Mouse (Mus musculus): ENCODE results near the gene Hist1h2bf. TPM values are rescaled to one million over a fixed set of nuclear protein-coding genes. Genes with fewer than 3 reads are reported as not detected.

Hist1h2bf gene
- polyA plus RNA-seq, 1 experiment from 2014 or later, result 4.1 TPM

DNA sequence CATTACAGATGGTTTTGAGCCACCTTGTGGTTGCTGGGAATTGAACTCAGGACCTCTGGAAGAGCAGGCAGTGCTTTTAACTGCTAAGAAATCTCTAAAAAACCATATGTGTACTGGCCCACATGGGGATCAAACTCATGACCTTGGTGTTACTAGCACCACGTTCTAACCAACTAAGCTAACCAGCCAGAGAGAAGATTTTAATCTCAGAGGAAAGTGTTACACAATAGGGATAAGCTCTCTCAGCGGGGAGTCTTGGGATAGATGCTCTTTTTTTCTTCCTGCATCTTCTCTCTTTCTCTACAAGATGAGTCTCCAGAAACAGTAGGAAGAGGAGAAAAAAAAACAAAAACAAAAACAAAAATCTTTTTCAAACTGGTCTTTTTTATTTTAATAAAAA, 36.4 kb upstream of the Hist1h2bf start:
- H3K4me2 ChIP-seq (ENCODE audit: low read depth, low read length), result no peak overlapping the region
- H3K27me3 ChIP-seq (replicated peaks; ENCODE audit: control insufficient read depth, insufficient read depth, low read length), result no peaks in the 10 kb centered on the region
- H3K27ac ChIP-seq (replicated peaks; ENCODE audit: low read depth, low read length), result no peak overlapping the region
- ATAC-seq (ENCODE audit: low read depth) (no peak), DNase-seq (ENCODE audit: low spot score) (no peak)
- WGBS, result 71% methylated on average over 2 of the region's 2 CpGs
- H3K9ac ChIP-seq (ENCODE audit: low read depth, low read length), result no peak overlapping the region
- H3K9me3 ChIP-seq (ENCODE audit: control insufficient read depth, low read length), result no peaks in the 10 kb centered on the region
- no peaks in the 10 kb centered on the region for H3K4me1 ChIP-seq (ENCODE audit: control insufficient read depth, insufficient read depth, low read length)
- no peaks in the 10 kb centered on the region for H3K36me3 ChIP-seq (ENCODE audit: control insufficient read depth, insufficient read depth, low read length)
- H3K4me3 ChIP-seq (ENCODE audit: low read depth, low read length), result no peak overlapping the region

DNA sequence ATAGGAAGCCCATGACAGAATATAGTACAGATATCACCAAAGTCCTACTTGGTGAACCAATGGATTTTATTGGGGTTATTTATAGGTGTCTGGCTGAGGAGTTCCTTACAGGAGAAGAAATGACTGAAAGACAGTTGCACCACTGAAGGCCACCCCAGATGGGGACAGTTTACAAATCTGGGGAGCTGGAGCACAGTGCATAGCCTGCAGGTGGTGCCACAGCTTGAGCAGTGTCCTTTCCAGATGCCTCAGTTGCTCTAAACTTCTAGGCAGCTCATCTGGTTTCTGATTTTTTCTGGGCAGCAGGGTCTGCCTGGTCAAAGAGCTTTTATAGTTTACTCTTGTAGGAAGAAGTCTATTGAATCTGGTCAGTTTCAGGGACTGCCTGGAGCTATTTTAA, 35.8 kb upstream of the Hist1h2bf start:
- DNase-seq (ENCODE audit: low spot score), result no peak
- Histone ChIP-seq H3K27me3 (replicated peaks; ENCODE audit: control insufficient read depth, insufficient read depth, low read length) (no peaks in the 10 kb centered on the region), H3K4me1 (ENCODE audit: control insufficient read depth, insufficient read depth, low read length) (no peaks in the 10 kb centered on the region), H3K9me3 (ENCODE audit: control insufficient read depth, low read length) (no peaks in the 10 kb centered on the region), H3K9ac (ENCODE audit: low read depth, low read length) (no peak overlapping the region), H3K4me3 (ENCODE audit: low read depth, low read length) (no peak overlapping the region), H3K36me3 (ENCODE audit: control insufficient read depth, insufficient read depth, low read length) (no peaks in the 10 kb centered on the region), H3K27ac (replicated peaks; ENCODE audit: low read depth, low read length) (no peak overlapping the region), H3K4me2 (ENCODE audit: low read depth, low read length) (no peak overlapping the region)
- ATAC-seq (ENCODE audit: low read depth), result no peak

DNA sequence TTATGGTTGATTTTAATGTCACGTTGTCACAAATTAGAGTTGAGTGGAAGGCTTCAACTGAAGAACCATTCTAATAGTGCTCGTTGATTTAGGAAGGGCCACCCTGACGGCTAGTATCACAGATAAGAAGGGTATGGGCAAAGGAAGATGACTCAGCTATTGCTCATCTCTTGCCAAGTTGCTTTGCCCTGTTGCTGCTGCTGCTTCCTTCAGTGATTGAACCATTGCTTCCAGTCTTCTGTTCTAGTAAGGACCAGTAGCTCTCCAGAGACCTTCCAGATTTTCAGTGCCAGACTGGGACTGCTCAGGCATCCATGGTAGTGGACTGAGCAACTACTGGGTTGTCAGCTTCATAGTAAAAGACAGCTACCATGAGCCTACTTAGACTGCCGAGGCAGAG, 35.2 kb upstream of the Hist1h2bf start:
- Histone ChIP-seq H3K9me3 (ENCODE audit: control insufficient read depth, low read length) (no peaks in the 10 kb centered on the region), H3K27me3 (replicated peaks; ENCODE audit: control insufficient read depth, insufficient read depth, low read length) (no peaks in the 10 kb centered on the region), H3K4me3 (ENCODE audit: low read depth, low read length) (no peak overlapping the region), H3K9ac (ENCODE audit: low read depth, low read length) (no peak overlapping the region), H3K4me1 (ENCODE audit: control insufficient read depth, insufficient read depth, low read length) (no peaks in the 10 kb centered on the region), H3K27ac (replicated peaks; ENCODE audit: low read depth, low read length) (no peak overlapping the region), H3K4me2 (ENCODE audit: low read depth, low read length) (no peak overlapping the region), H3K36me3 (ENCODE audit: control insufficient read depth, insufficient read depth, low read length) (no peaks in the 10 kb centered on the region)
- ATAC-seq (ENCODE audit: low read depth), result no peak
- 89% methylated on average over 4 of the region's 4 CpGs for WGBS
- DNase-seq (ENCODE audit: low spot score), result no peak

DNA sequence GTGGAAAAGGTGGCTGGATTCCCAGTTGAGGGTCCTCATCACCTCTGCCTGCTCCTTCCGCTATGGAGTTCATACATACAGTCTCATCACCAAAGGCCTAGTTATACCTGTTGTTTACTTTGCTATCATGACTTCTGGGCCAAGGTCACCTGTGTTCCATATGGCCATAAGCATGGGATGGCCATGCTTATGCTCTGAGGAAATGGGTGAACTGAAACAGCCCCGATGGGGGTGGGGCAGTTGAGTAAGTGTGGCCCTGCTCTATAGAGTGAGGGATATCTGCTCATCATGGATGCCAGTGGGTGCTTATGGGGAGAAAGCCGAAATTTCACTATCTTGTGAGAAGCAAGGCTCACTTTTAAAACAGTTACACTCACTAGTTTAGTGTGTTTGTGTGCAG, 31.1 kb upstream of the Hist1h2bf start:
- no peaks in the 10 kb centered on the region for H3K36me3 ChIP-seq (ENCODE audit: control insufficient read depth, insufficient read depth, low read length)
- DNase-seq (ENCODE audit: low spot score) (no peak), ATAC-seq (ENCODE audit: low read depth) (no peak)
- H3K4me3 ChIP-seq (ENCODE audit: low read depth, low read length), result no peak overlapping the region
- H3K4me2 ChIP-seq (ENCODE audit: low read depth, low read length), result no peak overlapping the region
- H3K27me3 ChIP-seq (replicated peaks; ENCODE audit: control insufficient read depth, insufficient read depth, low read length), result no peaks in the 10 kb centered on the region
- no peak overlapping the region for H3K9ac ChIP-seq (ENCODE audit: low read depth, low read length)
- 86% methylated on average over 3 of the region's 3 CpGs for WGBS
- H3K4me1 ChIP-seq (ENCODE audit: control insufficient read depth, insufficient read depth, low read length), result no peaks in the 10 kb centered on the region
- no peak overlapping the region for H3K27ac ChIP-seq (replicated peaks; ENCODE audit: low read depth, low read length)
- H3K9me3 ChIP-seq (ENCODE audit: control insufficient read depth, low read length), result no peaks in the 10 kb centered on the region

DNA sequence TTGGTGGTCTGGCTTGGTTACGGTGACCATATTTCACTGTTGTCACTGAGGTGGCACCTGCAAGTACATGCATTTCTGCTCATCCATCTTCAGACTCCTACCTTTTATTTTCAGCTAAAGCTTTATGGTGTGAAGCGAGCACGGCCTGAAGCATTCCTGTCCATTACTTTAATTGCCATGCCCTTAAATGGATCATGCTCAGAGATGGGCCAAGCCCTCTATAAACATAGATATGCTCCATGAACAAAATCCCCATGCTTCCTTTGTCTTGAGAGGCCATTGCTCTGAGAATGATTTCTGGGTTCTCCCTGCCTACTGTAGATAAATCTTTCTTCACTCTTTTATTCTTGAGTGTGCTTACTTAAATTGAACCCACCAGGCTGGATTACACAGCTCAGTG, 30.5 kb upstream of the Hist1h2bf start:
- Histone ChIP-seq H3K36me3 (ENCODE audit: control insufficient read depth, insufficient read depth, low read length) (no peaks in the 10 kb centered on the region), H3K9me3 (ENCODE audit: control insufficient read depth, low read length) (no peaks in the 10 kb centered on the region), H3K4me3 (ENCODE audit: low read depth, low read length) (no peak overlapping the region), H3K27me3 (replicated peaks; ENCODE audit: control insufficient read depth, insufficient read depth, low read length) (no peaks in the 10 kb centered on the region), H3K4me2 (ENCODE audit: low read depth, low read length) (no peak overlapping the region), H3K4me1 (ENCODE audit: control insufficient read depth, insufficient read depth, low read length) (no peaks in the 10 kb centered on the region), H3K27ac (replicated peaks; ENCODE audit: low read depth, low read length) (no peak overlapping the region), H3K9ac (ENCODE audit: low read depth, low read length) (no peak overlapping the region)
- WGBS, result 88% methylated on average over 3 of the region's 3 CpGs
- ATAC-seq (ENCODE audit: low read depth), result no peak
- no peak for DNase-seq (ENCODE audit: low spot score)

DNA sequence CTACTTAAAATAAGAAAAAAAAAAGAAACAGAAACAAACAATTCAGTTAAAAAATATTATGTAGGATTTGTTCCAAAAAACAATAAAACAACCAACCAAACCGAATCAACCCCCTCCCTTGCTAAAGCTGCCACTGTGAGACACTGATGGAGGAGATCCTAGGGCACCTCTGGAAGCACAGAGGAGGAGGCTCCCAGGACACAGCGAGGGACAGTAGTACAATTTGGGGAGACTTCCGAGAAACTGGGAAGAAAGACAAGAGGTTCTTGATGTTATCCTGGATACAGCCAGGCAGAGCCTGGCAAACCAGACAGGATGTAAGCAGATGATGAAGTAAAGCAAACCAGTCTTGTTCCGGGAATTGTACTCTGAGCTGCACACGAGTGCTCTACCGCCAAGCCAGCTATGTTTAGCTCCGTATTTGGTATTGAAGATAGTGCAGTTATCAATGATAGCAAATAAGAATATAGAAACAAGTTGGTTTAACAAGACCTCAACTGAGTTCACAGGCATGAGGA, 29.2 kb upstream of the Hist1h2bf start:
- DNase-seq (ENCODE audit: low spot score), result no peak
- H3K4me2 ChIP-seq (ENCODE audit: low read depth, low read length), result no peak overlapping the region
- no peaks in the 10 kb centered on the region for H3K9me3 ChIP-seq (ENCODE audit: control insufficient read depth, low read length)
- WGBS, result 82% methylated on average over 7 of the region's 7 CpGs
- H3K9ac ChIP-seq (ENCODE audit: low read depth, low read length), result no peak overlapping the region
- no peak overlapping the region for H3K4me3 ChIP-seq (ENCODE audit: low read depth, low read length)
- no peaks in the 10 kb centered on the region for H3K27me3 ChIP-seq (replicated peaks; ENCODE audit: control insufficient read depth, insufficient read depth, low read length)
- H3K27ac ChIP-seq (replicated peaks; ENCODE audit: low read depth, low read length), result no peak overlapping the region
- no peaks in the 10 kb centered on the region for H3K36me3 ChIP-seq (ENCODE audit: control insufficient read depth, insufficient read depth, low read length)
- no peaks in the 10 kb centered on the region for H3K4me1 ChIP-seq (ENCODE audit: control insufficient read depth, insufficient read depth, low read length)
- no peak for ATAC-seq (ENCODE audit: low read depth)

DNA sequence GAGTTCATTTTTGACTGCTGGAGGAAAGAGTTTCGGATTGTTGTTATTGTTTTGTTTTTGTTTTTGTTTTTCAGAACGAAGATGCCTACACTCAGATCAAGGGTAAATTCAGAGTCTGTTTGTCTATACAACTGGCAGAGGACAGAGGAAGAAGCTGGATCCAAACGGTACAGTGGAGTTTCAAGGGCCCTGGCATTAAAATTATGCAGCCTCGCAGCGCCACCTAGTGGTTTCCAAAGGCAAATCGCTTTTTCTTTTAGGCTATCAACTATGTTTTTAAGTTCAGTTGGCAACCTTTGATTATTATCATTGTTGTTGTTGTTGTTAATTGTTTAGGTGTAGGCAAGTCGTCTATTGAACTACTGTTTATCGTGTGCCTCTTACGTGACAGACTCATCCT, 24.0 kb upstream of the Hist1h2bf start:
- no peaks in the 10 kb centered on the region for H3K36me3 ChIP-seq (ENCODE audit: control insufficient read depth, insufficient read depth, low read length)
- no peaks in the 10 kb centered on the region for H3K27me3 ChIP-seq (replicated peaks; ENCODE audit: control insufficient read depth, insufficient read depth, low read length)
- H3K4me1 ChIP-seq (ENCODE audit: control insufficient read depth, insufficient read depth, low read length), result no peaks in the 10 kb centered on the region
- H3K27ac ChIP-seq (replicated peaks; ENCODE audit: low read depth, low read length), result no peak overlapping the region
- H3K4me2 ChIP-seq (ENCODE audit: low read depth, low read length), result no peak overlapping the region
- no peak overlapping the region for H3K4me3 ChIP-seq (ENCODE audit: low read depth, low read length)
- H3K9ac ChIP-seq (ENCODE audit: low read depth, low read length), result no peak overlapping the region
- ATAC-seq (ENCODE audit: low read depth), result no peak
- WGBS, result 6% methylated on average over 9 of the region's 9 CpGs
- H3K9me3 ChIP-seq (ENCODE audit: control insufficient read depth, low read length), result no peaks in the 10 kb centered on the region
- peak; percentile 82 for DNase-seq (ENCODE audit: low spot score)

DNA sequence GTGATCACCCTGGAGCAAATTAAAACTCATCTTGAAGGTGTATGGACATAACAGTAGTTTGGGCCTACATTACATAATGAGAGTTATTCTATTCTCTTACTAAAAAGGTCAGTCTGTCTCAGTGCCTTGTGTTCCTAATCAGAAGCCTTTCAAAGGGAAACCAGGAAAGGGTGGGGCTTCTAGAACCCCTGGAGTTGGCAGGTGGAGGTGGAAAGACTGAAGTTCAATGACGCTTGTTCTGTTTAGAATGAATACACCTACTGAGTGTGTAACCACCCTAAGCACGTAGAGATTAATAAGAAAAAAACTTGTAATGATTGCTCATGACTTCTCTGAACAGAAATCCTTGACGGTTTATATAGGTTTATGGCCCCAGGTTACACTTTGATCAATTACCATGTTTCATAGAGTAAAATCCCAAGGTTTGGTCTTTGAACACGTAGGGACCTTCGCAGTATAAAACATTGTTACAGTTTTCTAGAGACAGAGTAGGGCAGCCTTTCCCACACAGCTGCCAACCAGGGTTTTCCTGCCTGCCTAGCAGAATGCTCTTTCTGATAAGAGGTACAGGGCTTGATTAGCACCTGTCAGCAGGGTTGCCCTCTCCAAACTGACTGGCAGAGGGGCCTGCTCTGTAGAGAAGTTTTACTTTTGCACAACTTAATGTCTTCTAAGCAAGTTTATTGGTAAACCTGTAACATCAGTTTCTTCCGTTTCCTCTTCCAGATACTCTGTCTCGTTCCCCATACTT, 21.8 kb upstream of the Hist1h2bf start:
- Histone ChIP-seq H3K9ac (ENCODE audit: low read depth, low read length) (no peak overlapping the region), H3K36me3 (ENCODE audit: control insufficient read depth, insufficient read depth, low read length) (no peaks in the 10 kb centered on the region), H3K9me3 (ENCODE audit: control insufficient read depth, low read length) (no peaks in the 10 kb centered on the region), H3K27me3 (replicated peaks; ENCODE audit: control insufficient read depth, insufficient read depth, low read length) (no peaks in the 10 kb centered on the region), H3K4me1 (ENCODE audit: control insufficient read depth, insufficient read depth, low read length) (no peaks in the 10 kb centered on the region), H3K4me2 (ENCODE audit: low read depth, low read length) (no peak overlapping the region), H3K27ac (replicated peaks; ENCODE audit: low read depth, low read length) (no peak overlapping the region), H3K4me3 (ENCODE audit: low read depth, low read length) (no peak overlapping the region)
- DNase-seq (ENCODE audit: low spot score), result no peak
- WGBS, result 78% methylated on average over 7 of the region's 7 CpGs
- no peak for ATAC-seq (ENCODE audit: low read depth)

DNA sequence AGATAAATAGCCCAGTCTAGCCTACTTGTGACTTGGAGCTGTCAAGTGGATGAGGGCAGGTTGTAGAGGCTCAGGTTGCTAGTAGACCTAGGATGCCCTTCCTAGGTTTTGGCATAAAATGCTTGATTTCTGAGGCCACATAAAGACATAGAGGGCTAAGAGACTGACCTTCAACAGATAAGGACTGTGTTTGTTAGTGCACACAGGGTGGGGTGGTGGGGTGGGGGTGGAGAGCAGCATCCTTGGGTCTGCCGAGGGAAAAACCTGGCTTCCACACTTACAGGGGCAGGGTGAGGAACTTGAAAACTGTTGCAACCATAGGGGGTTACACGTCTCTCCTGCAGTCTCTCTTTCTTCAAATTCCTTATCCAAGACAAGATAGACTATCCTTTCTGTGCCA, 21.2 kb upstream of the Hist1h2bf start:
- DNase-seq (ENCODE audit: low spot score) (no peak), ATAC-seq (ENCODE audit: low read depth) (no peak)
- H3K4me2 ChIP-seq (ENCODE audit: low read depth, low read length), result no peak overlapping the region
- no peak overlapping the region for H3K27ac ChIP-seq (replicated peaks; ENCODE audit: low read depth, low read length)
- no peak overlapping the region for H3K9ac ChIP-seq (ENCODE audit: low read depth, low read length)
- no peak overlapping the region for H3K4me3 ChIP-seq (ENCODE audit: low read depth, low read length)
- H3K4me1 ChIP-seq (ENCODE audit: control insufficient read depth, insufficient read depth, low read length), result no peaks in the 10 kb centered on the region
- 79% methylated on average over 2 of the region's 2 CpGs for WGBS
- no peaks in the 10 kb centered on the region for H3K36me3 ChIP-seq (ENCODE audit: control insufficient read depth, insufficient read depth, low read length)
- H3K9me3 ChIP-seq (ENCODE audit: control insufficient read depth, low read length), result no peaks in the 10 kb centered on the region
- H3K27me3 ChIP-seq (replicated peaks; ENCODE audit: control insufficient read depth, insufficient read depth, low read length), result no peaks in the 10 kb centered on the region
